Mouse (Mus musculus) gastrocnemius, postnatal 36 days (tissue): ENCODE data around the gene Tmem265. TPM values are rescaled to one million over a fixed set of nuclear protein-coding genes. Genes with fewer than 3 reads are reported as not detected.
A peak's percentile ranks its signal among the peaks of the same experiment; 100 is the strongest.

Experiments
- DNase-seq, 2 experiments: peaks; one replicate each; pipeline ENCODE4 v3.0.0; 2022
- intact Hi-C: fragments of 180-260 bp; cut with DNase I; formaldehyde crosslinking; loops from one replicate; pipeline ENCODE4 v1.15.1; 2025
- long read RNA-seq, 2 experiments: library from polyadenylated mRNA; stranded (forward); transcript quantifications; one replicate each; pipeline ENCODE4 v2.0.0; 2021
- total RNA-seq, 2 experiments: library from RNA; stranded (reverse); gene quantifications; 2 replicates each; pipeline ENCODE4 v1.2.3; 2021

The Tmem265 gene
- not detected for total RNA-seq
- long read RNA-seq, experiment 1, result 0 reads
- long read RNA-seq, experiment 2, partial matches to known transcripts, result 0 of 1 reads
- long read RNA-seq, experiment 2, other reads (novel, unspliced or antisense), result 1 of 1 reads

GRCm38 (mm10) chr7:127561340-127561858 lies at the start of gene Tmem265:
TSS of gene Tmem265 (plus strand) at chr7:127561390.
- no peak for DNase-seq
- intact Hi-C loops, result loop anchor here (5.0 kb wide), 1 partner anchor 34 kb away; no protein-coding TSS in a partner anchor

GRCm38 (mm10) chr7:127511808-127512230 lies 49.4 kb upstream of the Tmem265 start, which contains the start of gene Srcap:
TSS of gene Srcap (plus strand) at chr7:127511983.
- intact Hi-C loops, result loop anchor here (2.0 kb wide), 1 partner anchor 61 kb away; the partner anchor contains the start of gene Phkg2
- peak; percentile 93 for DNase-seq

GRCm38 (mm10) chr7:127512231-127513015 lies 48.8 kb upstream of the Tmem265 start:
- peak; percentile 72 to 85 for DNase-seq
- intact Hi-C loops, result loop anchor here (2.0 kb wide), 1 partner anchor 60 kb away; the partner anchor contains the start of gene Phkg2

GRCm38 (mm10) chr7:127513016-127513390 lies 48.2 kb upstream of the Tmem265 start:
- intact Hi-C loops, result loop anchor here (2.0 kb wide), 1 partner anchor 60 kb away; the partner anchor contains the start of gene Phkg2
- DNase-seq, result no peak

- intact Hi-C loops, result loop anchor here (2.0 kb wide), 1 partner anchor 59 kb away; the partner anchor contains the start of gene Phkg2
- DNase-seq, result no peak
Observed at GRCm38 (mm10) chr7:127513781-127514180, 47.4 kb upstream of the Tmem265 start.

DNA sequence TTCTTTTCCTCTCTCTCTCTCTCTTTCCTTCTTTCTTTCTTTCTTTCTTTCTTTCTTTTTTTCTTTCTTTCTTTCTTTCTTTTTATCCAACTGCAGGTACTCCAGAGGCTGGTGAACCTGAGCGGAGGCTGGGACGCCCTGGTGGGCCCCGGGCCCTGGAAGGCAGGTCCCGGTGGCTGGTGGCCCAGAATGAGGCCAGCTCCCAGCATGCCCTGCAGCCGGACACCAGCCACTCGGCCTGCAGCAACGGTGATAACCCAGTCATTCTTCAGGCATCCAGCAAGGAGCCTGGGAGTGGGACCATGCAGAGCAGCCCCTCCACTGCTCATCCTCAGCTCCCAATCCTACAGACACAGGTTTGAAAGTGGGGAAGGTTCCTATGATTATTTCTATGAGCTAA lies 45.3 kb upstream of the Tmem265 start:
- intact Hi-C loops, result loop anchor here (5.0 kb wide), 1 partner anchor 71 kb away; the partner anchor contains the start of genes Ccdc189 and Rnf40

DNA sequence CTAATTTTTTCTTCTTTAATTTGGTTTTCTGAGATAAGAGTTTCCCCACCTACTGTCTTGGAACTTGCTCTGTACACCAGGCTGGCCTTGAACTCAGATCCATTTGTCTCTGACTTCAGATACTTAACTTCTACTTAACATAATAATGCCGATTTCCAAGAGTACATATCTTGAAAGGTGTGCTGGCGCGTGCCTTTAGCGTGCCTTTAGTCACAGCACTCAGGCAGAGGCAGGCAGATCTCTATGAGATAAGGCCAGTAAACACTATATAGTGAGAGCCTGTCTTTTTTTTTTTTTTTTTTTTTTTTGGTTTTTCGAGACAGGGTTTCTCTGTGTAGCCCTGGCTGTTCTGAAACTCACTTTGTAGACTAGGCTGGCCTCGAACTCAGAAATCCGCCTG lies 44.8 kb upstream of the Tmem265 start:
- intact Hi-C loops, result loop anchor here (5.0 kb wide), 1 partner anchor 71 kb away; the partner anchor contains the start of genes Ccdc189 and Rnf40
- no peak for DNase-seq

More for the DNA sequence above, 45.3 kb upstream of the Tmem265 start:
- DNase-seq, result no peak

- intact Hi-C loops, result loop anchor here (5.0 kb wide), 1 partner anchor 68 kb away; the partner anchor contains the start of genes Ccdc189 and Rnf40
Observed at GRCm38 (mm10) chr7:127519284-127519683, 41.9 kb upstream of the Tmem265 start, which contains the start of gene Gm42715. TSS of gene Gm42715 (plus strand) at chr7:127519584.

DNA sequence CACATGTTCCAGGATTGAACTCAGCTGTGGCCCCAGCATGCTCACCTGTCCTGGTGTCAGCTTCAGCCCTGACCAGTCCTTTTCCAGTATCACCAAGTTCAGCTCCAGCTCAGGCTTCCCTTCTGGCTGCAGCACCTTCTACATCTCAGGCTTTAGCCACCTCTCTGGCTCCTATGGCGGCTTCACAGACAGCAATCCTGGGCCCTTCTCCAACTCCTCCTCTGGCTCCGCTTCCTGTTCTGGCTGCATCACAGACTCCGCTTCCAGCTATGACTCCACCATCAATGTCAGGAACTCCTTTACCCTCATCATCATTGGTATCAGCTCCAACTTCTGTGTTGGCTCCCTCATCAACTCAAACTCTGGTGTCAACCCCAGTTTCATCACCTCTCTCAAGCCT lies 19.5 kb upstream of the Tmem265 start:
- no peak for DNase-seq
- intact Hi-C loops, result no loop called here

More at GRCm38 (mm10) chr7:127519284-127519683, 41.9 kb upstream of the Tmem265 start, which contains the start of gene Gm42715:
- DNase-seq, result no peak

DNA sequence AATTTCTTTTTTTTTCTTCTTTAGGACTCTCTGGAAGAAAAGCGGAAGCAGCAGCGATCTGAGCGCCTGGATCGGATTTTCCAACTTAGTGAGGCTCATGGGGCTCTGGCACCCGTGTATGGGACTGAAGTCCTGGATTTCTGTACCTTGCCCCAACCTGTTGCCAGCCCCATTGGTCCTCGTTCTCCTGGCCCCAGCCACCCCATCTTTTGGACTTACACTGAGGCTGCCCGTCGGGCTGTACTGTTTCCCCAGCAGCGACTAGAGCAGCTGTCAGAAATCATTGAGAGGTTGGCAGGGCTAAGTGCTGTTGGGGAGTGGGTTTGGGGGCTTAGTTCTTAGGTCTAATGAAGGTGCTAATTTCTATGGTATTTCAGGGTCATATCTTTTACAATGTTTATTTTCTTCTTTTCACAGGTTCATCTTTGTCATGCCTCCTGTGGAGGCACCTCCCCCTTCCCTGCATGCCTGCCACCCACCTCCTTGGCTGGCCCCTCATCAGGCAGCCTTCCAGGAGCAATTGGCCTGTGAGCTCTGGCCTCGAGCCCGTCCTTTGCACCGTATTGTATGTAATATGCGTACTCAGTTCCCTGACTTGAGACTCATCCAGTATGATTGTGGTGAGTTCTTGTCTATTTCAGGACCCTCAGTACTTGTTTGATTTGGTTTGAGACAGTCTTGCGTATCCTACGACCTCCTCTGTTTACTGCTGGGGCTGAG lies 11.9 kb upstream of the Tmem265 start:
- intact Hi-C loops, result no loop called here
- no peak for DNase-seq

- no peak for DNase-seq
- intact Hi-C loops, result no loop called here
Observed at GRCm38 (mm10) chr7:127551558-127551957, 9.6 kb upstream of the Tmem265 start.

GRCm38 (mm10) chr7:127560580-127560979 lies 610 bp upstream of the Tmem265 start:
- intact Hi-C loops, result loop anchor here (5.0 kb wide), 1 partner anchor 33 kb away; no protein-coding TSS in a partner anchor
- DNase-seq, result no peak

- no peak for DNase-seq
- intact Hi-C loops, result loop anchor here (5.0 kb wide), 1 partner anchor 37 kb away; no protein-coding TSS in a partner anchor
Observed at GRCm38 (mm10) chr7:127564381-127565150, 3.4 kb downstream of the Tmem265 start.

- DNase-seq, result peak; percentile 79 to 88
- intact Hi-C loops, result loop anchor here (2.0 kb wide), 1 partner anchor 60 kb away; no protein-coding TSS in a partner anchor
Observed at GRCm38 (mm10) chr7:127572895-127573471, 11.8 kb downstream of the Tmem265 start, which contains the start of gene Phkg2. TSS of gene Phkg2 (plus strand) at chr7:127573340.

DNA sequence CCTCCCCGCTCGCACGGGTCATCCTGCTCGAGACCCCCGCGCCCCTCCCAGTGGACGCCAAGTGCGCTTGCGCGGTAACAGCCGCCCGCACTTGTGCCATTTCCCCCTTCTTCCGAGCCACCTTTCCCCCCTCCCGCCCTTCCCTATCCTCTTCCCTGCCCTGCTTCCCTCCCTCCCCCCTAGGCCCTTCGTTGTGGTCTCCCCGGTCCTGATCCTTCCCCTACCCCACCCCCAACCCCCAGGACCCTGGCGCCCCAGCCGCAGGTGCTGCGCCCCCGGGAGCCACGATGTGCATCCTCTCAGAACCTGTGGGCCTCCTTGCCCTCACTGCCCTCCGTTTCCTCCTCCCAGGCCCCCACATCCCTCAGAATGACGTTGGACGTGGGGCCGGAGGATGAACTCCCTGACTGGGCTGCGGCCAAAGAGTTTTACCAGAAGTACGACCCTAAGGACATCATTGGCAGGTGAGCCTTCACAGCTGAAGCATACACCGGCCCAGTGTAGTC lies 12.4 kb downstream of the Tmem265 start:
- intact Hi-C loops, result loop anchor here (2.0 kb wide), 1 partner anchor 61 kb away; no protein-coding TSS in a partner anchor
- DNase-seq, result no peak

- no peak for DNase-seq
- intact Hi-C loops, result no loop called here
Observed at GRCm38 (mm10) chr7:127574115-127574514, 12.9 kb downstream of the Tmem265 start.

DNA sequence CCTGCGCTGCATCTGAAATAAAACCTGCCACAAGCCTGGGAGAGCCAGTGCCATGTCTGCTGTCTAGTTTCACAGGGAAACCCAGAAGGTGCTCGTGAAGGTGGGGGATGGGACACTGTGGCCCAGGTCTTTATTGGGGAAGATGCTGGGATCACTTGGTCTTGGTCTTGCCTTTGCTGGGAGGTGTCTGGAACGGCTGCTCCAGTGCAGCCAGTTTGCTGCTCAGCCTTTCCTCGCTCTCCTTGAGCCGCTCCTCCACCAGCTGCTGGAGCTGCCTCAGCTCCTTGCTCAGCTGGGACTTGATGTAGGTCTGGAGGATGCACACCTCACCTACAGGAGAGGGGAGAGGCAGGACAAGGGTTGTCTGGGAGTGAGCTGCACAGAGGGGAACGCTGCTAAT lies 22.1 kb downstream of the Tmem265 start:
- no peak for DNase-seq
- intact Hi-C loops, result no loop called here

DNA sequence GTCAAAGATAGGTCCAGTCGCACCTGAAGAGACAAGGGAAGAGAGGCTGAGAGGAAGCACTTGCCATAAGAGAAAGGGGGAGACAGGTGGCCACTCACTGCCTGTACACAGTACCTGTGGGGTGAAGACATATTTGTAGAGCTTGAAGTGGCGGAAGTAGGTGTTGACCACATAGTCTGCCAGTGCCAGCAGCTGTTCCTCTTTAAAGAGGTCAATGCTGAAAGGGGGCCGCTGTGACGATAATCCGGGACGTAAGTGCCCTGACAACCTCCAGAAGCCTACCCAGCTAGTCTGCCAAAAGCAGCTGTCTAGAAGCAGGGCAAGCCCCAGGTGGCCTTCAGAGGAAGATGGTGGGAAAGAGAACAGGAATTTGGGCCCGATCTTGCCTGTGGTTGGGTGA lies 23.8 kb downstream of the Tmem265 start:
- intact Hi-C loops, result loop anchor here (5.0 kb wide), 1 partner anchor 68 kb away; the partner anchor contains the start of gene Gm42715
- no peak for DNase-seq
